Mouse (Mus musculus) megakaryocyte, embryonic 14.5 days (primary cell): ENCODE data around the gene Gabra2. TPM values are rescaled to one million over a fixed set of nuclear protein-coding genes. Genes with fewer than 3 reads are reported as not detected.
A peak's percentile ranks its signal among the peaks of the same experiment; 100 is the strongest.

ENCODE experiments used
- H3K27me3 ChIP-seq: replicated peaks from 2 replicates; pipeline ENCODE3; 2012; ENCODE audit warnings: inconsistent platforms
- H3K36me3 ChIP-seq: replicated peaks from 2 replicates; pipeline ENCODE3; 2012; ENCODE audit warnings: low read length, inconsistent platforms, mixed read lengths
- H3K4me1 ChIP-seq: 2 replicates; pipeline ENCODE4 v1.6.1; 2012; ENCODE audit warnings: inconsistent platforms
- H3K4me3 ChIP-seq: replicated peaks from 2 replicates; pipeline ENCODE3; 2012; ENCODE audit warnings: moderate library complexity, mild to moderate bottlenecking, inconsistent platforms
- H3K9me3 ChIP-seq: 2 replicates; pipeline ENCODE4 v1.6.1; 2012; ENCODE audit warnings: inconsistent platforms
- FLI1 ChIP-seq: IDR thresholded peaks from 2 replicates; pipeline ENCODE4 v1.6.1; 2012; ENCODE audit warnings: low read length, inconsistent platforms, mixed read lengths
- GATA1 ChIP-seq: IDR thresholded peaks from 3 replicates; pipeline ENCODE4 v1.6.1; 2012; ENCODE audit warnings: mixed read lengths, low read length, inconsistent platforms, borderline replicate concordance
- polyA plus RNA-seq: library from polyadenylated mRNA; stranded (reverse); fragments of >175 nt; gene quantifications from 2 replicates; pipeline ENCODE4 v1.2.3, GENCODE M21; 2012; ENCODE audit warnings: low replicate concordance; ENCODE audit not compliant: insufficient read depth

The Gabra2 gene
- not detected in 2 replicates for polyA plus RNA-seq

DNA sequence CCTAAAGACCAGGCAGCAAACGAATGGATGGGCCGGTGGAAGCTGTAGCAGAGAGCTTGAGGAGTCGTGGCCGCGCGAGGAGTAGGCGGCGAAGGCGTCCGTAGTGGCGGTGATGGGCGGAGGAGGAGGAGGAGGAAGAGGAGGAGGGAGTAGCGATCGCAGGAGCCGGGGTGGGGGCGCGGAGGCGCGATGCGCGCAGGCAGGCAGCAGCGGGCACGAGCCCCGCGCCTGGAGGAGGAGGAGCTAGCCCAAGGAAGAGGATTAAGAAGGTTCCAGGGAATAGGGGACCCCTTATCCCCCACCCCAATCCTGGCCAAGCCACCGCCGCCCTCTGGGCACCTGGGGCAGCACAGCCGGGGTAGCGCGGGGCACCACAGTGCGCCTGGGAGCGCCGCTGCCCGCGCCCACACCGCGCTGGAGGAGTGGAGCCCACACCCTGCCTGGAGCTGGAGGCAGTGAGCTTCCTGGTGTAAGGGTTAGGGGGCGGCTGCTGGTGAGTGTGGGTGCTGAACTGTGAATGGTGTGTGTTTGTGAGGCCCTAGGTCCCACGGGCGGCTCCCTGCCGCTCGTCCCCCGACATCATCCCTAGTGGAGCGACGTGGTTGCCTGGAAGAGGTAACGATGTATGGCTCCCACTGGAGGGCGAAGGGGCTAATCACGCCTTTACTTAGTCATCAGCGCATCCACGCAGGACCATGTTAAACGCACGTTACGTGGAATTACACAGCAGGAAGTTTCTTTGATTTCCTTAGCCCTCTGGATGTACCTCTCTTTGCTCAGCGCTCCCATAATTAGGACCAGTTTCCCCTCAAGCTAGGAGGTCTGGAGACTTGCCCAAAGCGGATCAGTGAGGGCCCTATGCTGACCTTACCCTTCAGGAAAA, at the start of gene Gabra2:
TSS of gene Gabra2 (minus strand) at position 125 of the 883 bp plus-strand sequence.
- TF ChIP-seq FLI1: no peak
- no peak for TF ChIP-seq GATA1
- H3K4me3 ChIP-seq: peak within 1 kb of the TSS; percentile 84

DNA sequence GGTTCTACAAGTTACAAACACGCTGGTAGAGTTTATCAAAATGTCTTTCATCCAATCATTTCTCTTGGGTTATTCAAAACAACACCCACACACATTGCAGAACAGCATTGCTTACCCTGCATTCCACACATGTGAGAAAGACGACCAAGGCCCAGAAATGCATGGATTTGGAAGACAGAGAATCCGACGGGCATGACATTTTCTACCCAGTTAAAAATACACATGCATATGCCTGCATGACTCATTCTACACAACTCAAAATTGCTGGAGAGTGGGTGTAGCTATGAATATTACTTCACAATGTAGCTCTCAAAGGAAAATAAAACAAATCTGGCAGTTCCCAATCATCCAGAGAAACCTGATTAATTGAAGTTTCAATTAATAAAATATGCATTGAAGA, 41.0 kb upstream of the Gabra2 start:
- TF ChIP-seq GATA1: no peak
- TF ChIP-seq FLI1: no peak
- no peaks in the 10 kb centered on the region for H3K9me3 ChIP-seq
- no peaks in the 10 kb centered on the region for H3K36me3 ChIP-seq
- H3K4me1 ChIP-seq: no peaks in the 10 kb centered on the region
- no peaks in the 10 kb centered on the region for H3K27me3 ChIP-seq
- no peak overlapping the region for H3K4me3 ChIP-seq

More for the DNA sequence above, at the start of gene Gabra2:
- Histone ChIP-seq H3K27me3 (peaks cover 18% of the 10 kb centered on the region), H3K9me3 (peaks cover 3% of the 10 kb centered on the region; the same call in 1 of the 2 replicates), H3K4me1 (peaks cover 14% of the 10 kb centered on the region; the same call in 1 of the 2 replicates), H3K36me3 (no peaks in the 10 kb centered on the region)

DNA sequence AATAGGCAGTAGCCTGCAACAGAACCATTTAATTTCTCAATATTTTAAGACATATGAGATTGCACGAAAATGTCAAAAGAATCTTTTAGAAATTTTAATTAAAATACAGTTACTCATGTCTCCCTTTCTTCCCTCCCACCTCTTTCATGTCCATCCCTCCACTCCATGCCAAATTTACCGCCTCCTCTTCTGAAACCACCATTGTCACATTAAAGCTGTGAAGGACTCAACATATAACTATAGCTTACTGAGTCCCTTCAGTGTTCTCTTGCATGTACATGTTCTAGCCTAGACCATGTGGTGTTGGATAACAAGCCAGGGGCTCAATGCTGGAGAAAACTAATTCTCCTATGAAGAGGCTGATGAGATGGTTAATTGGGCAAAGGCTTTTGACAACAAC, 40.2 kb upstream of the Gabra2 start:
- no peaks in the 10 kb centered on the region for H3K4me1 ChIP-seq
- no peak for TF ChIP-seq FLI1
- TF ChIP-seq GATA1: no peak

DNA sequence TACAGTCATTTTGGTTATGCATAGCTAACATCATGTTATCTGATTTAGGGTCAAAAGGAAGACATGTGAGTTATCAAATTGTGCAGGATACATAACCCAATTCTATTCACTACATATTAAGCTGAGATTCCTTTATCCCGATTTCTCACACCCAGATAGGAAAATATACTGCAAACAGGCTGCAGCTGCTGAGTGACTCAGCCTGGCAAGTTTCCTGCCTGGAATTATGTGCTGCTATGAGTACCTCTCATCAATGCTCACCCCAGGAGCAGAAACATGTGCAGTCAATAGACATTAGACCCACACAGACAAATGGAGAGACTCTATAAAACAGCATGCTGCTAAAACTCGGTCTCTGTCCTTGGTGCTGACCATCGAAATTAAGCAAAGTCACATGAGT, 32.1 kb upstream of the Gabra2 start:
- no peaks in the 10 kb centered on the region for H3K27me3 ChIP-seq
- no peaks in the 10 kb centered on the region for H3K36me3 ChIP-seq
- H3K9me3 ChIP-seq: peaks cover 4% of the 10 kb centered on the region; the same call in 1 of the 2 replicates
- no peak overlapping the region for H3K4me3 ChIP-seq
- no peak for TF ChIP-seq GATA1
- no peaks in the 10 kb centered on the region for H3K4me1 ChIP-seq

More for the DNA sequence above, 40.2 kb upstream of the Gabra2 start:
- Histone ChIP-seq H3K4me3 (no peak overlapping the region), H3K27me3 (no peaks in the 10 kb centered on the region), H3K9me3 (no peaks in the 10 kb centered on the region), H3K36me3 (no peaks in the 10 kb centered on the region)

DNA sequence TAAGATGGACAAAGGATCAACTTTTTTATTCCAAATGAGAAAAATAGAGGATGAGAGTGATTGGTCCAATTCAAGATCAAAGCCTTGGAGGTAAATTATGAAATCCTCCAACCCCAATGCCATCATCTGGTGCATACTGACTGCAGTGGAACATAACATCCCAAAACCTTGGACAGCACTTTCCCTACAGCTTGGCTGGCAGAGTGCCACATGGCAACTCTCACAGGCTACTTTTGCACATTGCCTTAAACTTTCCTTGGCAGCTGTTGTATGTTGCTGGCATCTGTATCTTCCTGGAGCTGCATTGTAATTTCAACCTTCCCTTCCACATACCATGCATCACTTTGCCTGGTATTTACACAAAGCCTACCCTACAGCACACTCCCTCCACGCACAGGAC, 19.6 kb upstream of the Gabra2 start:
- TF ChIP-seq FLI1 (no peak), GATA1 (no peak)

DNA sequence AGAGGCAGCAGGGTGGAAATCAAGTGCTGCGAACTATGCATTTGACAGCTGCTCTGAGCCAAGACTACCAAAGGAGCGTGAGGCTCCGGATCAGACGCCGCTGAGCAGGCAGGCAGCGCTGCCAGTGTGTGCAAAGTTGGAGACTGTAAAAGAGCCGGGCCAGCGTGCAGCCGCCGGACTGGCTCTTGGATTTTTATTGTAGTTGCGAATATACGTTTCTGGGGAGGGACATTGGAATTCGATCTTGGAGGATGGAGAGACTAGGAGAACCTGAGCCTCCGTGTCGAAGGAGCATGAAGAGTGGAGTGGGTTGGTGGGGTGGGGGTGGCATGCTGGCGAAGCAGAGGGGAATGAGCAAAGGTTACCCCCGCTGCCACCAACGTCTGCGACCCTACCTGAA, 469 bp downstream of the Gabra2 start:
- Histone ChIP-seq H3K36me3 (no peaks in the 10 kb centered on the region), H3K4me1 (peaks cover 14% of the 10 kb centered on the region; the same call in 1 of the 2 replicates), H3K4me3 (peak overlapping the region; percentile 69), H3K9me3 (peaks cover 3% of the 10 kb centered on the region; the same call in 1 of the 2 replicates), H3K27me3 (peaks cover 18% of the 10 kb centered on the region)
- no peak for TF ChIP-seq FLI1
- TF ChIP-seq GATA1: no peak

More for the DNA sequence above, 19.6 kb upstream of the Gabra2 start:
- Histone ChIP-seq H3K4me3 (no peak overlapping the region), H3K9me3 (no peaks in the 10 kb centered on the region), H3K36me3 (no peaks in the 10 kb centered on the region), H3K4me1 (no peaks in the 10 kb centered on the region), H3K27me3 (no peaks in the 10 kb centered on the region)

DNA sequence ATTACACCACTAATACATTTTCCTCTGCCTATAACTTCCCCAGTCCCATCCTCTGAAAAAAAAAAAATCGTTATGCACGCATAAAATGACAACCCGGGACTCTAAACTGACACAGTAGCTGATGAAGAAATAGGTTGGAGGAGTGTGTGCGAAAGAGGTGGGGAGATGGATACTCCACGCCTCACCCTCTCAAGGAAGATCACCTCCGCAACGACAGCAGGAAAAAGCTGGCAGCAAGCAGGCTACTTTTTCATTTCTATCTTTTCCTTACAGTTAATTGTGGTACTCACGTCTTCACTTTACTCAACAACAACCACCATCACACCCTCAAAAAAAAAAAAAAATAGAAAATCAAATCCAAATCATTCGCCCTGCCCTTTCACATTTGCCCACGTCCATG, 873 bp downstream of the Gabra2 start:
- H3K9me3 ChIP-seq: peaks cover 3% of the 10 kb centered on the region; the same call in 1 of the 2 replicates
- H3K4me3 ChIP-seq: no peak overlapping the region
- TF ChIP-seq FLI1: no peak
- no peak for TF ChIP-seq GATA1
- H3K27me3 ChIP-seq: peaks cover 18% of the 10 kb centered on the region
- H3K36me3 ChIP-seq: no peaks in the 10 kb centered on the region
- H3K4me1 ChIP-seq: peaks cover 14% of the 10 kb centered on the region; the same call in 1 of the 2 replicates

DNA sequence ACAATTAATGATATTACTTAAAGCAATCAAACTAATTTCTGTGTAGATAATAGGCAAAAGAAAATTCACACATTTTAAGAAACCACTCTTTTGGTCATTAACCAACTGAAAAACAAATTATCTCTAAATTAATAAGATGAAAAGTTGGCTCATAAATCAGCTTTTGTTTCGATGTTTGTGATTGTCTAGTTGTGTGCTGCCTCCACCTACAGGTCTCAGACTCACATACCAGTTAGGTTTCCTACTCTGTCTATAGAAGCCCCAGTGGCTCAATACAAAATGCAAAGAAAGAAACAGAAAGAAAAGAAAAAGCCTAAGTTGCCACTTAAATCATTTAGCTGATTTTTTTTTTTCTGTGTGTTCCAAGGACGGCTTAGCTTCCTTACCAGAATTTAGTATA, 1.8 kb downstream of the Gabra2 start:
- H3K27me3 ChIP-seq: peaks cover 18% of the 10 kb centered on the region
- H3K4me1 ChIP-seq: peaks cover 14% of the 10 kb centered on the region; the same call in 1 of the 2 replicates
- peaks cover 3% of the 10 kb centered on the region; the same call in 1 of the 2 replicates for H3K9me3 ChIP-seq
- no peaks in the 10 kb centered on the region for H3K36me3 ChIP-seq
- no peak for TF ChIP-seq GATA1
- TF ChIP-seq FLI1: no peak
- H3K4me3 ChIP-seq: no peak overlapping the region

DNA sequence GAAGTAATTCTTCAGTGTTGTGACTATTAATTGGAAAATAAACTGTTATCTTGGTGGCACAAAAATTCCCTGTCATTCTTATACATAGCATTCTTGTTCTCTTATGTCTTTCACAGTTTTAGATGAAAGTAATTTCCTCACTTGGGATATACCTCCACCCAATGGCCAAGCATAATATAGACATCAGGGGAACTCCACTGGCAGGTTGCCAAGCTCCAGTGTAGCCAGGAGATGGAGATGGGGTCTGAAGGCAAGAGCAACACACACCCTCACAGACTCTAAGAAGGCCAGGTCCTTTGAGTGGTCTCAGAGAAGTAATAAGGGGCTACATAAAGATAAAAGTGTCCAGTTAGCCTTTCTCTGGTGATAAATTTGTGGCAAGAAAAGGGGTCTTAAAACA, 3.2 kb downstream of the Gabra2 start:
- H3K4me1 ChIP-seq: peaks cover 14% of the 10 kb centered on the region; the same call in 1 of the 2 replicates
- no peaks in the 10 kb centered on the region for H3K36me3 ChIP-seq
- H3K4me3 ChIP-seq: no peak overlapping the region
- TF ChIP-seq FLI1 (no peak), GATA1 (no peak)
- H3K27me3 ChIP-seq: peaks cover 18% of the 10 kb centered on the region
- H3K9me3 ChIP-seq: peaks cover 3% of the 10 kb centered on the region; the same call in 1 of the 2 replicates

DNA sequence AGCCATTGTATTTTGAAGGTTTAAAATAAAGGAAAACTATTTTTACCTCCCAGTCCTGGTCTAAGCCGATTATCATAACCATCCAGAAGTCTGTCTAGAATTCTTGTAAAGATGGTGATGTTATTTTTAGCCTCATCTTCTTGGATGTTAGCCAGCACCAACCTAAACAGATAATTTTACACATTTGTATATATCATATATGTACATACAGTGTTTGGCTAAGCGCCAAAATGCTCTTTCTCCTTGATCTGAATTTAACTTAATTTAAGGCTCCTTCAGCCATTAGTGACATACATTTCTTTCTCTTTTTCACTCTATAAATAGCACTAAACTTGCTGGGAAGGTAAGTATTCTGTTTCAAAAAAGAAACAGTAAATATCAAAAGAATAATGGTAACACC, 3.7 kb downstream of the Gabra2 start:
- no peak overlapping the region for H3K4me3 ChIP-seq

More for the DNA sequence above, 3.7 kb downstream of the Gabra2 start:
- peaks cover 18% of the 10 kb centered on the region for H3K27me3 ChIP-seq
- TF ChIP-seq GATA1 (no peak), FLI1 (no peak)
- peaks cover 14% of the 10 kb centered on the region; the same call in 1 of the 2 replicates for H3K4me1 ChIP-seq
- no peaks in the 10 kb centered on the region for H3K36me3 ChIP-seq
- H3K9me3 ChIP-seq: peaks cover 3% of the 10 kb centered on the region; the same call in 1 of the 2 replicates
